Mouse (Mus musculus) frontal cortex, adult (tissue): Measurements from ENCODE around the gene Abcb8.

Experiments
- ATAC-seq: cut with Nextera tagmentation; 2 replicates; pipeline ENCODE4 v1.9.2; 2017; ENCODE audit warnings: mild to moderate bottlenecking, moderate library complexity, mixed read lengths; ENCODE audit not compliant: low TSS enrichment

Abcb8 gene

GRCm38 (mm10) chr5:24425421-24426036, 32.1 kb downstream of the Abcb8 start:
- no peak for ATAC-seq

GRCm38 (mm10) chr5:24426037-24426432, 32.6 kb downstream of the Abcb8 start:
- ATAC-seq = no peak

GRCm38 (mm10) chr5:24426556-24427284, 33.3 kb downstream of the Abcb8 start:
- no peak for ATAC-seq

- no peak for ATAC-seq
Observed at GRCm38 (mm10) chr5:24427285-24427633, 33.8 kb downstream of the Abcb8 start.

- ATAC-seq = no peak
Observed at GRCm38 (mm10) chr5:24427981-24428402, 34.5 kb downstream of the Abcb8 start.

- ATAC-seq = no peak
Observed at GRCm38 (mm10) chr5:24428596-24428995, 35.1 kb downstream of the Abcb8 start.

- no peak for ATAC-seq
Observed at GRCm38 (mm10) chr5:24433993-24434392, 40.5 kb downstream of the Abcb8 start.

- no peak for ATAC-seq
Observed at GRCm38 (mm10) chr5:24441187-24441586, 47.7 kb downstream of the Abcb8 start.

- ATAC-seq = no peak
Observed at GRCm38 (mm10) chr5:24442029-24442428, 48.6 kb downstream of the Abcb8 start.

- no peak for ATAC-seq
Observed at GRCm38 (mm10) chr5:24443204-24443603, 49.7 kb downstream of the Abcb8 start.

GRCm38 (mm10) chr5:24443927-24444326, 50.5 kb downstream of the Abcb8 start:
- ATAC-seq = no peak

- peak; percentile 78 for ATAC-seq
Observed at GRCm38 (mm10) chr5:24444746-24445427, 51.4 kb downstream of the Abcb8 start, which contains the start of gene Fastk. TSS of gene Fastk (minus strand) at chr5:24445287.

- ATAC-seq = no peak
Observed at GRCm38 (mm10) chr5:24445428-24446080, 52.1 kb downstream of the Abcb8 start.

GRCm38 (mm10) chr5:24446630-24447029, 53.2 kb downstream of the Abcb8 start:
- ATAC-seq = no peak

GRCm38 (mm10) chr5:24447624-24448298, 54.3 kb downstream of the Abcb8 start, which contains the start of gene Tmub1:
TSS of gene Tmub1 (minus strand) at chr5:24447854.
- peak; percentile 56 for ATAC-seq

- peak; percentile 34 for ATAC-seq
Observed at GRCm38 (mm10) chr5:24451264-24452029, 58.0 kb downstream of the Abcb8 start.

GRCm38 (mm10) chr5:24452030-24452690, 58.7 kb downstream of the Abcb8 start, which contains the start of gene Agap3:
TSS of gene Agap3 (plus strand) at chr5:24452177.
- ATAC-seq = peak; percentile 4; the same call in 1 of the 2 replicates

GRCm38 (mm10) chr5:24452691-24453233, 59.3 kb downstream of the Abcb8 start:
- peak; percentile 31 for ATAC-seq

GRCm38 (mm10) chr5:24453283-24453984, 60.0 kb downstream of the Abcb8 start:
- ATAC-seq = no peak
